Mouse (Mus musculus): Measurements from ENCODE around the gene Patl2. TPM values are rescaled to one million over a fixed set of nuclear protein-coding genes. Genes with fewer than 3 reads are reported as not detected.
"Not testable (repeated sequence)": the region's sequence is repeated elsewhere in the genome, so short reads cannot be mapped to it uniquely, and the experiment has no call there.

Gene Patl2
- polyA plus RNA-seq, 1 experiment from 2014 or later: 0.40 TPM

DNA sequence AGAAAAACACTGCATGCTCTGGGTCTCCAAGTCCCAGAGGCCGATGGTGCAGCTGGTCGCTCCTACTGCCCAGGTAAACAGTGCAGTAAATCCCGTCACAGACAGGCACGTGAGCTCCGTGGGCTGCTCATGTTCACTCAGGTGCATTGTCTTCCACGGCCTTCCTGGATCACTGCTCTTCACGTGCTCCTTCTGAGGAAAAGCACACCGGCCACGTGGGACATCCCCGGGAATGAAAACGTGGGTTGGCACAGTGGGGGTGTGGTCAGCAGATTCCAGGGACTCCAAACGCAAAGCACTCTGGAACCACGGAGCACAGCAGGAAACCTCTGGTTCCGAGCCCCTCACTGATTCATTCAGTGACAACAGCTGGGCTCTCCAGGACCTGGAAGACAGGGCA lies 77.9 kb downstream of the Patl2 start:
- H3K27ac ChIP-seq: no peak overlapping the region
- H3K36me3 ChIP-seq (ENCODE audit: inconsistent target): peaks cover 60% of the 10 kb centered on the region
- 98% methylated on average over 14 of the region's 14 CpGs for WGBS (ENCODE audit: missing documents)
- H3K4me3 ChIP-seq (ENCODE audit: inconsistent target): no peak overlapping the region
- peaks cover 76% of the 10 kb centered on the region for H3K79me2 ChIP-seq (ENCODE audit: inconsistent target)

DNA sequence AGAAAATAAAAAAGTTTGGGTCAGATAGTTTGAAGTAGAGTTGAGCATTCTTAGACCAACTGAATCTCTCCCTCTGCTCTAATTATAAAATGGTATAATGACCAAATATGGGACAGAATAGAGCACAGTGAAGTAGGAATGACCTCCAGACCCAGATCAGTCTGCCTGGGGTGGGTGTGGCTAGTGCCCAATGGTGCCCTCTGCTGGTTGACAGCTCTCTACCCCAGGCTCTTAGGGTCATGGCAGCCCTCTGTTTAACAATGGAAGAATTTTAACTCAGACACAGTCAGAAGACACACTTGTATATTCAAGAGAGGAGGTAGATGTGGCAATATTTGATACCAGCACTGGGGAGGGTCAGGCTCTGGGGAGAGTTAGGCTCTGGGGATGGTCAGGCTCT lies 83.9 kb downstream of the Patl2 start:
- peaks cover 23% of the 10 kb centered on the region; the same call in 1 of the 2 replicates for H3K79me2 ChIP-seq (ENCODE audit: inconsistent target)
- no peak overlapping the region for H3K4me3 ChIP-seq (ENCODE audit: inconsistent target)
- H3K27ac ChIP-seq: no peak overlapping the region
- peaks cover 81% of the 10 kb centered on the region for H3K36me3 ChIP-seq (ENCODE audit: inconsistent target)

- not testable (repeated sequence) for H3K27ac ChIP-seq; H3K79me2 ChIP-seq (ENCODE audit: inconsistent target); H3K4me3 ChIP-seq (ENCODE audit: inconsistent target)
- WGBS (ENCODE audit: missing documents): 92% methylated on average over 5 of the region's 5 CpGs
- H3K36me3 ChIP-seq (ENCODE audit: inconsistent target): peaks cover 92% of the 10 kb centered on the region
Measured at GRCm38 (mm10) chr2:122097686-122098085, 88.3 kb downstream of the Patl2 start.

DNA sequence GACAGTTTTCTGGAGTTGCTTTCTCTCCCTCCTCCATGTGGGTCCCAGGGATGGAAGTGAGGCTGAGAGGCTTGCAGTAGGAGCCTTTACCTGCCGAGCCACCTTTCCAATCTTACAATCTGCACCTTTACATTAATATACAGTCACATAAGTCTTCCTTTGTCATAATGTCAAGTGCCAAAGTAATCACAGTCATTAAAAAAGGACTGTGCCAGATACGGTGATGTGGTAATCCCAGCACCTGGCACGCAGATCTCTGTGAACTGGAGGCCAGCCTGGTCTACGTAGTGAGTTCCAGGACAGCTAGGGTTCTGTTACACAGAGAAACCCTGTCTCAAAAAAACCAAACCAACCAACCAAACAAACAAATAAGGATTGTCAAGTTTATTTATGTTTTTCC lies 92.1 kb downstream of the Patl2 start:
- H3K36me3 ChIP-seq (ENCODE audit: inconsistent target): peaks cover 90% of the 10 kb centered on the region
- no peak overlapping the region for H3K27ac ChIP-seq
- WGBS (ENCODE audit: missing documents): 98% methylated on average over 4 of the region's 4 CpGs
- no peaks in the 10 kb centered on the region for H3K79me2 ChIP-seq (ENCODE audit: inconsistent target)
- no peak overlapping the region for H3K4me3 ChIP-seq (ENCODE audit: inconsistent target)

DNA sequence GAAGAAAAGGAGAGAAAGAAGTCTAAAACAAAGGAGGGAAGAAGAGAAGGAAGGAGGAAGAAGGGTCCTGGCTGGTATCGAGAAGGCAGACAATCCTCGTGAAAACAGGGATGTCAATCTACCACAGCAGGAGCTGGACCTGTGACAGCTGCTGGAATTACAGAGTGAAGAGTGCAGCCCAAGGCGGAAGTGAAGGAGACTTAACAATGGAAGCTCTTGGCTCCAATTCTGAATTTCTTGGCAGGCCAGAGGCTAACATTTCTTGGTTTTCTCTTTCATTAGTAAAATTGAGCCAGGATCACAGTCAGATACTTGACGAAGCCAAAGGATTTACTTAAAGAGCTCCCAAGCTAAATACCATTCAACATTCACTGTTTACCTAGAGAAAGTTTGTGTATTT lies 99.5 kb downstream of the Patl2 start:
- 95% methylated on average over 4 of the region's 4 CpGs for WGBS (ENCODE audit: missing documents)
- Histone ChIP-seq H3K36me3 (ENCODE audit: inconsistent target) (peaks cover 90% of the 10 kb centered on the region), H3K27ac (no peak overlapping the region), H3K79me2 (ENCODE audit: inconsistent target) (no peaks in the 10 kb centered on the region), H3K4me3 (ENCODE audit: inconsistent target) (no peak overlapping the region)

GRCm38 (mm10) chr2:122081728-122082456 lies 104.1 kb downstream of the Patl2 start:
- Histone ChIP-seq H3K27ac (no peak overlapping the region), H3K4me3 (ENCODE audit: inconsistent target) (no peak overlapping the region), H3K36me3 (ENCODE audit: inconsistent target) (peaks cover 88% of the 10 kb centered on the region), H3K79me2 (ENCODE audit: inconsistent target) (no peaks in the 10 kb centered on the region)
- 97% methylated on average over 7 of the region's 7 CpGs for WGBS (ENCODE audit: missing documents)

Other genes with a start within 250 kb of the Patl2 start
- 13.3 to 21.4 TPM (median 15.2 TPM) in 3 replicates for gene Ctdspl2, start 230.2 kb downstream of the Patl2 start, polyA plus RNA-seq (2018)
- gene Mageb3, start 230.1 kb downstream of the Patl2 start, polyA plus RNA-seq (2018): not detected in 3 replicates
- 11.3 to 29.7 TPM (median 23.0 TPM) in 3 replicates for gene Eif3j1, start 157.6 kb downstream of the Patl2 start, polyA plus RNA-seq (2018)
- 19.6 to 24.9 TPM (median 23.6 TPM) in 3 replicates for gene Spg11, start 67.8 kb downstream of the Patl2 start, polyA plus RNA-seq (2018)
- gene B2m, start 38.5 kb downstream of the Patl2 start, polyA plus RNA-seq (2018): 8,759 to 13,911 TPM (median 12,544 TPM) in 3 replicates
- gene Trim69, start 25.5 kb downstream of the Patl2 start, polyA plus RNA-seq (2018): 0.07 to 0.12 TPM in 2 of 3 replicates, not detected in the other
- gene Terb2, start 83 bp upstream of the Patl2 start, polyA plus RNA-seq (2018): not detected in 3 replicates
- 37.5 to 135 TPM (median 99.9 TPM) in 3 replicates for gene Sord, start 48.6 kb upstream of the Patl2 start, polyA plus RNA-seq (2018)
- gene Duox2, start 112.3 kb upstream of the Patl2 start, polyA plus RNA-seq (2018): not detected in 3 replicates
- gene Duoxa2, start 112.7 kb upstream of the Patl2 start, polyA plus RNA-seq (2018): not detected in 3 replicates
- not detected in 3 replicates for gene Duoxa1, start 127.5 kb upstream of the Patl2 start, polyA plus RNA-seq (2018)
- gene Duox1, start 129.5 kb upstream of the Patl2 start, polyA plus RNA-seq (2018): not detected in 3 replicates
- 0.98 to 1.2 TPM (median 1.1 TPM) in 3 replicates for gene Shf, start 183.0 kb upstream of the Patl2 start, polyA plus RNA-seq (2018)
- 7.0 to 11.5 TPM (median 10.0 TPM) in 3 replicates for gene Slc28a2, start 240.3 kb upstream of the Patl2 start, polyA plus RNA-seq (2018)